Mouse (Mus musculus): Measurements from ENCODE around the gene Edil3. TPM values are rescaled to one million over a fixed set of nuclear protein-coding genes. Genes with fewer than 3 reads are reported as not detected.

Gene Edil3
- polyA plus RNA-seq, 1 experiment, result 0.27 TPM

- no peak for DNase-seq
- H3K27me3 ChIP-seq (replicated peaks; ENCODE audit: control insufficient read depth, insufficient read depth, low read length), result no peaks in the 10 kb centered on the region
- WGBS, result 70% methylated on average over 5 of the region's 5 CpGs
Measured at GRCm38 (mm10) chr13:89371656-89372240, 550.5 kb downstream of the Edil3 start.

More at GRCm38 (mm10) chr13:89371656-89372240, 550.5 kb downstream of the Edil3 start:
- Histone ChIP-seq H3K4me1 (ENCODE audit: control insufficient read depth, insufficient read depth, low read length) (no peaks in the 10 kb centered on the region), H3K4me3 (ENCODE audit: insufficient read depth, low read depth, low read length) (no peak overlapping the region), H3K27ac (ENCODE audit: insufficient read depth, low read depth, low read length) (no peak overlapping the region), H3K36me3 (ENCODE audit: control insufficient read depth, insufficient read depth, low read length) (no peaks in the 10 kb centered on the region)
- TF ChIP-seq POLR2A (IDR thresholded peaks at IDR 0.05; ENCODE audit: low read depth, low read length), result no peak
- no peak for TF ChIP-seq CTCF (conservative IDR thresholded peaks at IDR 0.05; ENCODE audit: insufficient read depth, insufficient read length, low read depth, low read length)

Measured in kidney, adult 2 months (tissue).